Mouse (Mus musculus): ENCODE measurements around the gene Pdxdc1. TPM values are rescaled to one million over a fixed set of nuclear protein-coding genes. Genes with fewer than 3 reads are reported as not detected.
"Not testable (repeated sequence)": the region's sequence is repeated elsewhere in the genome, so short reads cannot be mapped to it uniquely, and the experiment has no call there.

Gene Pdxdc1
- polyA plus RNA-seq, 1 experiment from 2014 or later = 86.5 TPM

DNA sequence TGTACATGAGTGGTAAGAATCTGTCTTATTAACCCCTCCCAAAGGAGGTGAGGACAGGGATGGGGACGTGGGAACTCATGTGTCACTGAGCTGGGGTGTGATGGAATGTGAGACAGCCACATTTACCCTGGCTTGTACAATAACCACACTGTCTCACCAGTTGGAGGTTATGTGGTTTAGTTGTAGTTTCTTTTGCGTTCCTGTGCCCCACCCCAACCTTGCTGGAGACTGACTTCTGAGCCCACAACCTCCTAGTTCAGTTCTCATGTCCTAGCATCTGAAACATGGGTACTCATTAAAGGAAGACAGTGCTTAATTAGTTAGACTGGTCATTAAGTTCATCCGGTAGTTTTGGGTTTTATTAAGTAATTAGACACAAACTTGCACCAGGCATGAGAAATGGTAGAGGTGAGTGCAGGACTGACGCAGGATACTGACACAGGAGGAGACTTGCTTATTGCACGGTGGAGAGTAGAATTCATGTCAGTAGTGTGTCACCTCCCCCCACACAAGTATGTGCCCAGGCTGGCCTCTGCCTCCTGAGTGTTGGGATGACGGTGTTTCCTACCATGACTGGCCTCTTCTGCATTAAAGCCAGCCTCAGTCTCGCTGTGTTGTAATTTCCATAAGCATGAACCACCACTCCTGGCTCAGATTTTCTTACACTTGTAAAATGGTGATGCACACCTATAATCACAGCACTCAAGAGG, 77.0 kb downstream of the Pdxdc1 start:
- Histone ChIP-seq H3K27ac (no peak overlapping the region), H3K4me1 (no peaks in the 10 kb centered on the region), H3K36me3 (peaks cover 55% of the 10 kb centered on the region), H3K27me3 (ENCODE audit: low read depth, poor library complexity, severe bottlenecking) (no peaks in the 10 kb centered on the region), H3K4me3 (no peak overlapping the region), H3K9me3 (replicated peaks) (no peaks in the 10 kb centered on the region)
- 79% methylated on average over 7 of the region's 7 CpGs for WGBS
- DNase-seq (ENCODE audit: low spot score) = no peak

DNA sequence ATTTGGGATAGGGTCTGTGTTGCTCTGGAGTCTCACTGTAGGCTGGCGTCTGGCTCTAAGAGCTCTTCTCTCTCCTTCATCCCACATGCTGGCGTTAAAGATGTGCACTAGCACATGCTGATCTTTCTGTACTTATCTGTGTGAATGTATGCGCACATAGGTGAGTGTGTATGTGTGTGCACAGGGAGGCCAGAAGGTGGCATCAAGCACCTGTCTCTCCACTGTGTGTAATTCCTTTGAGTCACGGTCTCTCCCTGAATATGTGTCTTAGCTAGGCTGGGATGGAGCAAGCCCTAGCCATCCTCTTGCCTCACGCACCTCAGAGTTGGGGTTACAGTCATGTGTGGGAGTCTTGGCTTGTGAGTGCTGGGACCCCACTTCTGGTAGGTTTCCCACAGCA, 82.2 kb downstream of the Pdxdc1 start:
- no peaks in the 10 kb centered on the region for H3K27me3 ChIP-seq (ENCODE audit: low read depth, poor library complexity, severe bottlenecking)
- H3K36me3 ChIP-seq = peaks cover 25% of the 10 kb centered on the region
- no peak overlapping the region for H3K27ac ChIP-seq
- 94% methylated on average over 5 of the region's 5 CpGs for WGBS
- no peak for DNase-seq (ENCODE audit: low spot score)
- no peak overlapping the region for H3K4me3 ChIP-seq
- H3K9me3 ChIP-seq (replicated peaks) = no peaks in the 10 kb centered on the region
- peaks cover 17% of the 10 kb centered on the region for H3K4me1 ChIP-seq

DNA sequence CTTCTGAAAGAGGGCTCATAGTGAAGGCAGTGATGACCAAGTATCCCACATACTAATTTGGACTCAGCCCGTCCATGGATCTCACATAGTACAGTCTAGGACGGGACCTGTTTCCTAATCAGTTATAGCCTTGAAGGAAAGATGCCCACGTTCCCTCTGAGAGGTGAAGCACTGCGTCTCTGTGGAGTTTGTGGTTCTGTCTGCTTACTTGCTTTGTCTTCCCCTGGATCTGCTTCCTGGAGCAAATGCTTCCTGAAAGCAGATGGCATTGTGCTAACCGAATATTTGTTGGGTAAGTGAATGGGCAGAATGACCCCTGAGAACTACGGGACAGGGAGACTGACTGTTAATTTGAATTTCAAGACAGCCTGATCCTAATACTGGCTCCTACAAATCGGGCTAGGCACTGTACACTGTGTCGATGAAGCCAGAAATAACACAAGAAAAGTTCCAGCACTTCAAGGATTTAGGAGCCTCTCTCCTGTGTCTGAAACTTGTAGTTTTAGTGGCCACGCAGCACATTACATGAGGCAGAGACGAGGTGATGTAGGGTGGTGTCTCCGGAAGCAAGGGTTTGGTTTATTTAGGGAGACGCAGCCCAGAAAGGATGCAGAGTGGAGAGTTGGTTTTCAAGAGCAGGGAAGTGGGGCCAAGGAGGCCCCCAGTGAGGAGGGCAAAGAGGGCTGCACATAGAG, 83.0 kb downstream of the Pdxdc1 start:
- Histone ChIP-seq H3K9me3 (replicated peaks) (no peaks in the 10 kb centered on the region), H3K27ac (peak overlapping the region; percentile 94), H3K4me1 (peaks cover 17% of the 10 kb centered on the region), H3K27me3 (ENCODE audit: low read depth, poor library complexity, severe bottlenecking) (no peaks in the 10 kb centered on the region), H3K36me3 (peaks cover 33% of the 10 kb centered on the region), H3K4me3 (peak overlapping the region; percentile 79)
- no peak for DNase-seq (ENCODE audit: low spot score)
- WGBS = 46% methylated on average over 12 of the region's 12 CpGs

DNA sequence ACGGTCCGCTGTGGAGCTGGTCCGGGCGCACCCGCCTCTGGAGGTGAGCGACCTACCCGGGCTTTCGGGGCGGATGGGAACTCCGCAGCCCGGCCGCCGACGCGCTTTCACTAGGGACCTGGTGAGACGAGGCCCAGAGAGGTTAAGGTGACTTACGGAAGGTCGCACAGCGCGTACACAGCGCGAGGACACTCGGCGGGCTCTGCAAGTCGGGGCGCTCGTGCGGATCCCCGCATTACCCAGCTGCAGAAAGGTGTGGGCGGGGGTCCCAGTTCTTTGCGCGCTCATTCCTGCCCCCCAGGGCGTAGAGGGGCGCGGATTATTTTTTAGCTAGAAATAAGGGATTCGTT, 83.6 kb downstream of the Pdxdc1 start:
- H3K27me3 ChIP-seq (ENCODE audit: low read depth, poor library complexity, severe bottlenecking) = no peaks in the 10 kb centered on the region
- DNase-seq (ENCODE audit: low spot score) = no peak
- under 1% methylated on average over 36 of the region's 36 CpGs for WGBS

DNA sequence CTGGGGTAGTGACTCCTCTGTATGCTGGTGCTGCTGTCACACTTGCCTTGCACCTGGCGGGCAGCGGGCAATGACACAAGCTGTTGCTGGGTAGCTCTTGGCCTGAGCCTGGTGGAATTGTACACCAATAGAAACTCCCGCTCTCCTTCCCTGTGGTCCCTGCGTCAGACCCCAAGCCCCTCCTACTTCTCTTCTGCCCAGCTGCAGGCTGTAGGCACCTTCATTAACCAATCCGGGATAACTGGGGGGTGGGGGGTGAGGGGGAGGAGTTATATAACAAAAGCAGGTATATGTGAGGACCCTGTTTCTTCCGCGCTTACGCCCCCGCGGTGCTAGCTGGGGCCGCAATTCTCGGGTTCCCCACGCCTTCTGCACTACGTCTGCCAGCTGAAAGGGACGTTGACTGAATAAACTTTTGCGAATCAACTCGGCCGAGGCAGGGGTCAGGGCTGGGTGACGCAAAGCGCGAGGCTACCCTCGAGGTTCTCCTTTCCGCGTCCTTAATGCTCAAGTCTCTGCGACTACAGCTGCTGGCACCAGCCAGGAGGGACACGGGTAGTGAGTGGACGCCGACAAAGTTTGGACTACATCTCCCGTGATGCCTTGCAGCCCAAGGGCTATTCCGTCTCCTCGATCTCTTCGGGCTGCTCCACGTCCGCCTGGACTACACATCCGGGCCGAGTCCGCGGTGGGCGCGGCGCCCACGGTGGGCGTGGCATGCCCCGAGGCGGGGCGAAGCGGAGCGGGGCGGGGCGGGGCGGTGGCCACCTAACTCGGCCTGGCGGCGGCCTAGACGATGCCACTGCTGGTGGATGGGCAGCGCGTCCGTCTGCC, 84.2 kb downstream of the Pdxdc1 start, which contains the start of gene Ntan1:
TSS of gene Ntan1 (plus strand) at position 286 of the 834 bp plus-strand sequence.
- no peaks in the 10 kb centered on the region for H3K27me3 ChIP-seq (ENCODE audit: low read depth, poor library complexity, severe bottlenecking)
- under 1% methylated on average over 58 of the region's 58 CpGs for WGBS
- peak within 1 kb of the TSS; percentile 94 for H3K27ac ChIP-seq
- H3K4me1 ChIP-seq = peaks cover 17% of the 10 kb centered on the region
- H3K4me3 ChIP-seq = peak within 1 kb of the TSS; percentile 79
- peaks cover 37% of the 10 kb centered on the region for H3K36me3 ChIP-seq
- H3K9me3 ChIP-seq (replicated peaks) = no peaks in the 10 kb centered on the region
- peak; percentile 96 for DNase-seq (ENCODE audit: low spot score)

More for the DNA sequence above, 83.6 kb downstream of the Pdxdc1 start:
- Histone ChIP-seq H3K9me3 (replicated peaks) (no peaks in the 10 kb centered on the region), H3K36me3 (peaks cover 35% of the 10 kb centered on the region), H3K4me1 (peaks cover 17% of the 10 kb centered on the region), H3K27ac (peak overlapping the region; percentile 94), H3K4me3 (peak overlapping the region; percentile 79)

DNA sequence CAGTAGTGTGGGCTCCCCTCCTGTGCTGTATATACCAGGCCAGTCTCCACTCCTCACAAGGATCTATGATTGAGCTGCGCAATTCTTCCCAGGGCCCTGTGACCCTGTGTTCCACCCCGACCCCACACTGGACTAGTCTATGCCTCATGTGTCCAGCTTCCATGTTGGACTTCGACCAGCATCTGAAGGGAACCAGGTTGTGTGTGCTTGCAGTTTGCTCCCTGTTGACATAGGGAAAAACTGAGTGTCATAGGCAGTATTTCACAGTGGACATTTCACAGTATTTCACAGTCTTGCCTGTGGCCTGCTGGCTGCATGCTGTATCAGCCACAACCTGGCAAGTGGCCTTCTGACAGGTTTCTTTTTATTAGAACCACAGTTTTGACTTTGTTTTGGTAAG, 89.7 kb downstream of the Pdxdc1 start:
- H3K4me3 ChIP-seq = no peak overlapping the region
- no peaks in the 10 kb centered on the region for H3K27me3 ChIP-seq (ENCODE audit: low read depth, poor library complexity, severe bottlenecking)
- DNase-seq (ENCODE audit: low spot score) = no peak
- H3K36me3 ChIP-seq = peaks cover 79% of the 10 kb centered on the region
- H3K4me1 ChIP-seq = peaks cover 4% of the 10 kb centered on the region
- no peaks in the 10 kb centered on the region for H3K9me3 ChIP-seq (replicated peaks)
- WGBS = 96% methylated on average over 3 of the region's 3 CpGs
- no peak overlapping the region for H3K27ac ChIP-seq

DNA sequence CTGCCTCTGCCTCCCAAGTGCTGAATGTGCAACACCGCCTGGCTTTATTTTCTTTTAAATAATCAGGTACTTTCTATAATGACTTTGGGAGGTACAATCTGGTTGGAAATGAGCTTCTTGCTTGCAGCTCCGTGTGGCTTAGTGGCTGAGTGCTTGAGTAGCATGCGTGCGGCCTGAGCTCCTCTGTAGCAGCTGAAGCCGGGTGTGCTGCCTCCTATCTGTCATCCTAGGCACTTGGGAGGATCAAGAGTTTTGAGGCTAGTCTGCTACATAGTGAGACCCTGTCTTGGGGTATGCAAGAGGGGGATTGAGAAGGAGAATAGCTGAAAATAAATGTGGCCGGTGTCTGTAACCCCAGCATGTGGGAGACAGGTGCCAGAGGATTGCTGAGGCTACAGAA, 90.8 kb downstream of the Pdxdc1 start:
- H3K4me1 ChIP-seq = no peaks in the 10 kb centered on the region
- H3K27ac ChIP-seq = no peak overlapping the region
- H3K27me3 ChIP-seq (ENCODE audit: low read depth, poor library complexity, severe bottlenecking) = no peaks in the 10 kb centered on the region
- H3K36me3 ChIP-seq = peaks cover 87% of the 10 kb centered on the region
- DNase-seq (ENCODE audit: low spot score) = no peak
- H3K4me3 ChIP-seq = no peak overlapping the region
- 91% methylated on average over 6 of the region's 6 CpGs for WGBS
- H3K9me3 ChIP-seq (replicated peaks) = no peaks in the 10 kb centered on the region

DNA sequence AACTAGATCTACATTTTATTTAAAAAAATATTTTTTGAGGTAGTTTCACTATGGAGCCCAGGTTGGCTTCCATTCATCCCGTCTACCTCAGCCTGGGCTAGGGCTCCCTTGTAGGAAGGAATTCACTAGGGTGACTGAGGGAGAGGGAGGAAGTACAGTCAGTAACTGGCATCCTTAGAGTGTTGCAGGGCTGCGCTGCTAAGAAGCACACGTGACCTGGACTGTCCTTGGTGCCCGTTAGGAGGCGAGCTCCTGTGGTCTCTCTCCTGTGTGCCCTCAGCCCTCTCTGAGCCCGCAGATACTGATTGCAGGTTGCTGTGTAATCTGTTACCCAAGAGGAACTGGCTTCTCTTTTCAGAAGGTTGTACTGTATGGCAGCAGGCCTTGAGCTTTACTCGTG, 94.5 kb downstream of the Pdxdc1 start:
- DNase-seq (ENCODE audit: low spot score) = no peak
- WGBS = 93% methylated on average over 7 of the region's 7 CpGs

DNA sequence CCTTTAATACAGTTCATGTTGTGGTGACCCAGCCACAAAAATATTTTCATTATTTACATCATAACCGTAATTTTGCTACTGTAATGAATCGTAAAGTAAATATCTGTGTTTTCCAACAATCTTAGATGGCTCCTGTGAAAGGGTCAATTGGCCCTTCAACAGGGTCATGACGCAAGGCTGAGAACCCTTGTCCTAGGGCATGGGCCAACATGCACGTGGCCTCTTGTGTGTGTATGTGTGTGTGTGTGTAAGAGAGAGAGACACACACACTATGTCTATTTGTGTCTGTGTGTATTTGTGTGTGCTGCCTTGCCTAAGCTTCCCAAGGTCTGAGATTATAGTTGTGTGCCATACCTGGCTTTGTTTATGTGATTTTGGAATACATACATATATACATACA, 95.3 kb downstream of the Pdxdc1 start:
- WGBS = 97% methylated on average over 4 of the region's 4 CpGs
- Histone ChIP-seq H3K27ac (no peak overlapping the region), H3K9me3 (replicated peaks) (no peaks in the 10 kb centered on the region), H3K36me3 (peaks cover 98% of the 10 kb centered on the region), H3K4me1 (no peaks in the 10 kb centered on the region), H3K27me3 (ENCODE audit: low read depth, poor library complexity, severe bottlenecking) (no peaks in the 10 kb centered on the region), H3K4me3 (no peak overlapping the region)
- DNase-seq (ENCODE audit: low spot score) = no peak

More for the DNA sequence above, 94.5 kb downstream of the Pdxdc1 start:
- Histone ChIP-seq H3K27ac (no peak overlapping the region), H3K4me1 (no peaks in the 10 kb centered on the region), H3K27me3 (ENCODE audit: low read depth, poor library complexity, severe bottlenecking) (no peaks in the 10 kb centered on the region), H3K9me3 (replicated peaks) (no peaks in the 10 kb centered on the region), H3K36me3 (peaks cover 98% of the 10 kb centered on the region), H3K4me3 (no peak overlapping the region)

DNA sequence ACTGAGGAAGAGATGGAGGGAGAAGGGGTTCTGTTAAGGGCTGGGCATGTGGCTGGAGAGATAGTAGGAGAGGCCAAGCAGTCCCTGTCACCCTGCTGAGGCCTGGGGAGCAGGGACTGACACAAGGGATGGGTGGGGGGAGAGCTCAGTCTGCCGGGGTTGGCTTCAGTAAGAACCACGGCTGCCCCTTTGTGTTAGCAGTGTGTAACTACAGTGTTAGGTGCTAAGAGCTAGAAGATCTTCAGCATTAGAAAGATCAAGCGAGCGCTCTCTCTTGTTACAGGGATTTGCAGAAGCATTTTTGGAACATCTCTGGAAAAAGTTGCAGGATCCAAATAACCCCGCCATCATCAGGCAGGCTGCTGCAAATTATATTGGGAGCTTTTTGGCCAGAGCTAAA, 98.3 kb downstream of the Pdxdc1 start:
- Histone ChIP-seq H3K4me3 (no peak overlapping the region), H3K27me3 (ENCODE audit: low read depth, poor library complexity, severe bottlenecking) (no peaks in the 10 kb centered on the region), H3K36me3 (peaks cover 97% of the 10 kb centered on the region), H3K27ac (no peak overlapping the region), H3K4me1 (no peaks in the 10 kb centered on the region), H3K9me3 (replicated peaks) (no peaks in the 10 kb centered on the region)
- DNase-seq (ENCODE audit: low spot score) = no peak
- WGBS = 91% methylated on average over 5 of the region's 5 CpGs

DNA sequence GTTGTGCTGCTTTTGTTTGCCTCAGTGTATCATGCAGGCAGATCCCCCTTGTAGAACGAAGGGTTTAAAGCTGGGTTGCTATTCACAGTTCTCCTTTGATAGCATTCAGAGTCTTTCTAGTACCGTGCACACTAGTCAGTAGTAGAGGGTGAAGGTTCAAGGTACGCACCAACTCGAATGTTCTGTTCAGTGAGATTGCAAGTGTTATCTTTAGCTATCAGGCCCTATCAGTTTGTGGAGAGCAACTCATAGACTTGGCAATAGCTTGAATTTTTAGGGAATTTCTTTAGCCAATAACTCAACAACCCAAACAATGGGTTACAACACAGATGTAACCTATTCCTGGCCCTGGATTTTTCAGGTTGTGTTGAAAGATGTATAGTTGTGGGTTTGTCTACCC, 101.7 kb downstream of the Pdxdc1 start:
- Histone ChIP-seq H3K4me1 (no peaks in the 10 kb centered on the region), H3K27me3 (ENCODE audit: low read depth, poor library complexity, severe bottlenecking) (no peaks in the 10 kb centered on the region), H3K36me3 (peaks cover 99% of the 10 kb centered on the region), H3K9me3 (replicated peaks) (no peaks in the 10 kb centered on the region), H3K27ac (no peak overlapping the region), H3K4me3 (no peak overlapping the region)
- no peak for DNase-seq (ENCODE audit: low spot score)
- WGBS = 97% methylated on average over 4 of the region's 4 CpGs

DNA sequence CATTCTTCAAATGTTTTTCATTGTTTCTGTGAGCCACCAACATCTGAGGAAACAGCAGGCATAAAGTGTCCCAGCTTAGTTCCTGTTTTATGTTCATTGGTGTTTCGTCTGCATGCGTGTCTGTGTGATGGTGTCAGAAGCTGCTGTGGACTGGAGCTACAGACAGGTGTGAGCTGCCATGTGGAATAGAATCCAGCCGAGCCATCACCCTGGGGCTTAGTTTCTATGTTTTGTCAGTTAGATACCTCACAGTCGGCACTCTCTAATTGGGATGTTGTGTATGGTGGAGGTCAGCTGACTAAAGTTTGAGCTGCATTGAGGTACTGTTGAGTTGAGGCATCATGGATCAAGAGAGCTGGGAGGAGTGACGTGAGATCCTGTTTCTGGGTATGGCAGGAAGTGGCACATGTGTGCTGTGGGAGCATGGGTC, 106.2 kb downstream of the Pdxdc1 start:
- no peak for DNase-seq (ENCODE audit: low spot score)
- Histone ChIP-seq H3K4me3 (no peak overlapping the region), H3K27me3 (ENCODE audit: low read depth, poor library complexity, severe bottlenecking) (no peaks in the 10 kb centered on the region), H3K9me3 (replicated peaks) (no peaks in the 10 kb centered on the region), H3K36me3 (peaks cover 99% of the 10 kb centered on the region), H3K4me1 (no peaks in the 10 kb centered on the region), H3K27ac (no peak overlapping the region)
- WGBS = 95% methylated on average over 5 of the region's 5 CpGs

DNA sequence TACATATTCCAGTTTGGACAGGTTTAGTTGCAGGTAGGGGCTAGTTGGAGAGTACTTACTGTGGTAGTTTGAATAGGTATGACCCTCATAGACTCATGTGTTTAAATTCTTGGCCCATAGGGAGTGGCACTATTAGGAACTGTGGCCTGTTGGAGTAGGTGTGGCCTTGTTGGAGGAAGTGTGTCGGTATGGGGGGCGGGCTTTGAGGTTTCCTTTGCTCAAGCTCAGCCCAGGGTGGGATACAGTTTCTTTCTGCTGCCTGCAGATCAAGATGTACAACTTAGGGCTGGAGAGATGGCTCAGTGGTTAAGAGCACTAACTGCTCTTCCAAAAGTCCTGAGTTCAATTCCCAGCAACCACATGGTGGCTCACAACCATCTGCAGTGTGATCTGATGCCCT, 109.5 kb downstream of the Pdxdc1 start:
- not testable (repeated sequence) for DNase-seq (ENCODE audit: low spot score); H3K4me1 ChIP-seq; H3K27ac ChIP-seq; H3K4me3 ChIP-seq; H3K27me3 ChIP-seq (ENCODE audit: low read depth, poor library complexity, severe bottlenecking); H3K9me3 ChIP-seq (replicated peaks)
- 90% methylated on average over 2 of the region's 2 CpGs for WGBS
- H3K36me3 ChIP-seq = peaks cover 99% of the 10 kb centered on the region

Data from limb, embryonic 10.5 days (tissue).